Mouse (Mus musculus) cerebral cortex, adult 2 months (tissue): ENCODE data around the gene Acsf2.

Experiments used
- WGBS: fragments of 180-500 bp; shearing (Covaris S2); methylation state at CpG from one replicate; pipeline ENCODE4 v1.1.7; 2018; 5-methylcytosine and 5-hydroxymethylcytosine counted together

The Acsf2 gene

DNA sequence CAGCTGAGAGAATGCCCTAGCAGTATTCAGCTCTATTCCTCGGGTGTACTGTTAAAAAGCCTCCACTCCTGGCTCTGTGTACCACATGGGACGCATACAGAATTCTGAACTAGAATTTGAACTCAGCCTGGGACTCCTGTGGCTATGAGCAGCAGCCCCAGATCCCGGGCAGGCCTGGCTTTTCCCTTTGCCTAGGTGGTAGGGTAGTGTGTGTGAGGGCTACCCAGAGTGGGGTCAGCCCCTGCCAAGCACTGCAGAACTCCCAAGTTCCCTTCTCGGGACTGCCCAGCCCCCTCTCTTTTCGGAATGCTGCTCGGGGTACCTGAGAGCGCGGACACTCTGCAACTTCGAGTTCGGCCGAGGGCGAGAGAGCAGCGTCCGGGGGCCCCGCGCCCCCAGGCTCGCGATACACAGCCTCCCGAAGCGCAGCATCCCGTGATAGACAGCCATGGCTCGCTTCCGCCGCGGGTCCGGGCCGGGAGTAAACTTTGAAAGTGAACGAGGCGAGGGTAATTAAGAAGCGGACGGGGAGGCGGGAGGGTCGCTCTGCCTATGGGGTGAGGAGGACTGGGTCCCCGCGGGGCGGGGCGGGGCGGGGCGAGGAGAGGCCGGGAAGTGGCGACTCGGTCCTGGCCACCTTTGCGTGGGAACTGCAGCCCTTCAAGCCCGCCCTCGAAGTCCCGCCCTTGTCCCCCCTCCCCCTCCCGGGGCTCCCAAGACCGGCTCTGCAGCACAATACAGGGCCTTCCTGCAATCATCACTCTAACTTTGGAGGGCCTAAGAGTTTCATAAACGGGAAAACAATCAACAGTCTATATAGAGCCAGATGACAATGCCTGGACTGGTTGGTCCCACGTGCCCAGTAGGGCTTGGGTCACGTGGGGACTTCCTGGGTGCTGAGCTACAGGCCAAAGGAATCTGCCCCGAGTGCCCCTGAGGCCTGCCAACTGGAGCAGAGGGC lies at the start of gene Acsf2:
TSS of gene Acsf2 (minus strand) at position 551 of the 961 bp plus-strand sequence.
- WGBS, result 5% methylated on average over 52 of the region's 52 CpGs

- 94% methylated on average over 6 of the region's 7 CpGs for WGBS
Measured at GRCm38 (mm10) chr11:94651241-94651640, 49.6 kb upstream of the Acsf2 start.

- WGBS, result 96% methylated on average over 4 of the region's 4 CpGs
Measured at GRCm38 (mm10) chr11:94646457-94646856, 44.8 kb upstream of the Acsf2 start.

DNA sequence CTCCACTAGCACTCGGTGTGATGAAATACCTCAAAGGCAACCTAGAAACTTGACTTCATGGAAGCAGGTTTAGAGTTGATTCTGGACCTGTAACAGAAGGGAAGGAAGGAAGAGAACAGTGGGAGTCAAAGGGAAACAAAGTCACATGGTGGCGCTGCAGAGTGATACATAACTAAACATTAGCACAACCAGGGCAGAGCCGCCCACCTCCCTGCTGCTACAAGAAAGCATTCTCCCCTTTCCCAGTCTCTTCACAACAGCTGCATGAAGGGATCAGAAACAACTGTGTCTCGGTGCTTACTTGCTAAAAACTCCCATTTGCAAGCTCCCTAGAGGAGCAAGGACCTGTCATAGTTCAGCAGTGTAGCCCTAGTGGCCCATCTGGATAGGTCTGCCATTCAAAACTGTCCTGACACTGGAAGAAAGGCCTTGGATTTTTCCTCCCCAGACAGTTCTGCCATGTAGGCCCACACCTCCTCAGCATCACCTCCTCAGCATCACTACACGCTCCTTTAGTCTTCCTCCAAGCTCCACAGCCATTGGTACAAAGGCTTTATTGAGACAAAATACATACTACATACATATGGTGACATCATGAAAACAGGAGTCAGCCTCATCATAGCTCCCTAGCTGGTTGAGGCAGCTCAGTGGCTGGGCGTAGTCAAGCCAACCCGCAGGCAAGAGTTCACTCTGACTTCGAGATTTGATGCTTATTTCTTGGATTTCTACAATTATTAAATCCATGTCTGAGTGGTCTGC lies 43.0 kb upstream of the Acsf2 start:
- WGBS, result 70% methylated on average over 8 of the region's 8 CpGs

DNA sequence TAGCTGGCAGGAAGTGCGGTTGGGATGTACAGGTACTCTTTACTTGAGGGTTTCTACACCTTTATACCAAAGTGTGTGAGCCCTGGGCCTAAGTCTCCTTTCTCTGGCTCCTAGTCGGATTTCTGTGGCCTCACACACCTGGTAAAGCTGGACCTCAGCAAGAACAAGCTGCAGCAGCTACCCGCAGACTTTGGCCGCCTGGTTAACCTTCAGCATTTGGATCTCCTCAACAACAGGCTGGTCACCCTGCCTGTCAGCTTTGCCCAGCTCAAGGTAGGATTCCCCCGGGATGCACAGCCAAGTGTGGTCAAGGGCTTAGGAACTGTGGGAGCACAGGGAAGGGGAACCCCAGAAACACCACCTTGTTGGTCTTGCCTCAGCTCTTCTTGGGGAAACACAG lies 32.8 kb upstream of the Acsf2 start:
- 92% methylated on average over 5 of the region's 5 CpGs for WGBS

GRCm38 (mm10) chr11:94632988-94633387 lies 31.3 kb upstream of the Acsf2 start:
- 80% methylated on average over 8 of the region's 8 CpGs for WGBS

DNA sequence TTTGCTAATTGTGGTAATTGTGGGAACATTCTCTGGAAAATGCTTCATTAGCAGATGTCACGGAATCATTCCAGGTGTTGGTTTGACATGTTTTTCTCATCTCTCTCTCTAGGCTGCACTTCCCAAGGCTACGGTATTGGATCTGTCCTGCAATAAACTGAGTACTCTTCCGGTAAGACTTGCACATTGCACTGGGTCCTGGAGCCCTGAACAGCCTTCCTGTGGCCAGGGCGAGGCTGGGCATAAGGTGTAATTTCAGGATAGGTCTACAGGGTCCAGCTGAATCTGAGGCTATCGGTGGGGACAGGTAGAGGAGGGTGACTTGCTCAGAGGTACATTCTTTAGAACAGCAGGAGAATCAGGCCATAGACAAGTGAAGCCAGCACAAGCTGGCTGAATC lies 30.3 kb upstream of the Acsf2 start:
- 94% methylated on average over 5 of the region's 5 CpGs for WGBS

DNA sequence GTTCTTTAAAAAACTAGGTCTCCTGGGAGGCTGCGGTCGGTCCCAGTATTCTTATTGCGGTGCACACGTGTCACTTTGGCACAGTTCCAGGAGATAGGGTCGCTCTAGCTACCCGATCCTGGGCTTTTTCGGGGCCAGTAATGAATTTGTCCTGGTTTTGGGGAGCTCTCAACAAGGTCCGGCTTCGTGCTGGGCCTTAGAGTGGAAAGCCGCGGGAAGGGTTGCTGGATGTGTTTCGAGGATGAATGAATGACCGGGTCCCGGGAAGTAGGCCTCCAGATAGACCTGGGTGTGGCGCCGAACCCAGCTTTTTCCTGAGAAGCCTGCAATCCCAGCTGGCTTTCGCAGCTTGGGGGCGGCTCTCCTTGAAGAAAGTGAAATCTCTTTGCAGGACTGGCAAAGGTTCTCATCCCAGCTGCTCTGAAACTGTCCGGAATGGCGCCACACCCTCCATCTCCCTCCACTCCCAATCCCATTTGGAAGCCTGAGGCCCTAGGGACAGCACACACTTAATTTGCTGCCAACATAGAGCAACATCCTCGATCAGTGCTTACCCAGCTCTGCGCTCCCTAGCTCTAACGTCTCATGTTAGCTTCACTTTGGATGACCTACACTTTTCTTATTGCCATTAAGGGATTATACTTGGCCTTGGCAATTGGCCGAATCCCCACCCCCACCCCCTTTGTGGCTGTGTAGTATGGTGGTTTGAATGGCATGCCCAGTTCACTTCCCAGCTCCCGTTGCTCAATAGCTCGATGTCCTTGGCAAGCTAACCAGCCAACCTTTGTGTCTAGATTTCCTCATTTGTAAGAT lies 28.7 kb upstream of the Acsf2 start:
- WGBS, result 4% methylated on average over 26 of the region's 26 CpGs

GRCm38 (mm10) chr11:94629884-94630198 lies 28.2 kb upstream of the Acsf2 start:
- under 1% methylated on average over 28 of the region's 28 CpGs for WGBS

- WGBS, result 5% methylated on average over 41 of the region's 41 CpGs
Measured at GRCm38 (mm10) chr11:94629199-94629883, 27.7 kb upstream of the Acsf2 start, which contains the start of gene Lrrc59. Gene Lrrc59, plus strand, starts transcription at chr11:94629767.

- 64% methylated on average over 2 of the region's 2 CpGs for WGBS
Measured at GRCm38 (mm10) chr11:94622162-94622561, 20.5 kb upstream of the Acsf2 start.

DNA sequence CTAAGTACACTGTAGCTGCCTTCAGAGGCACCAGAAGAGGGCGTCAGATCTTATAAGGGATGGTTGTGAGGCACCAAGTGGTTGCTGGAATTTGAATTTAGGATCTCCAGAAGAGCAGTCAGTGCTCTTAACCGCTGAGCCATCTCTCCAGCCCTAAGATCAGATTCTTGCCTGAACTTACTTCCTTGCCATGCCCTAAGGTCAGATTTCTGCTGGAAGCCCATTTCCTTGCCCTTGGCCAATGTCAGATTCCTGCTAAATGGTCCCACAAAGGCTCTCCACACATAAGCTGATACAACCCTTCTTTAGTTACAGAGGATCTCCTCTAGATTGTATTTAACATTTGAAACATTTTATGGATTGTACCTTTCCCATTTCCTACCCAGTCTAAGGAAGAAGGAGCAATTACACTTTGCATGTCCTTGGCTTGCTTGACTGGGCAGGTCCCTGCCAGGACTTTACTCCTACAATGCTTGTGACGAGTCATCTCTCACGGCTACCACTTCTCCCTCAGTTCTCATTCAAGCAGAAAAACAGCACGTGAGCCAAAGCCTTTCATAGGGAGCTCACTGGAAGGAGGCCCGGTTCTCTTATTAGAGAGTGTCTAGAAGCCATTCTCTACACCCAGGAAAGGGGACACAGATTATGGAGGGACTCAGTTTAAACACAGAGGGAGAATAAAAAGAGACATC lies 19.2 kb upstream of the Acsf2 start:
- 43% methylated on average over 6 of the region's 6 CpGs for WGBS

DNA sequence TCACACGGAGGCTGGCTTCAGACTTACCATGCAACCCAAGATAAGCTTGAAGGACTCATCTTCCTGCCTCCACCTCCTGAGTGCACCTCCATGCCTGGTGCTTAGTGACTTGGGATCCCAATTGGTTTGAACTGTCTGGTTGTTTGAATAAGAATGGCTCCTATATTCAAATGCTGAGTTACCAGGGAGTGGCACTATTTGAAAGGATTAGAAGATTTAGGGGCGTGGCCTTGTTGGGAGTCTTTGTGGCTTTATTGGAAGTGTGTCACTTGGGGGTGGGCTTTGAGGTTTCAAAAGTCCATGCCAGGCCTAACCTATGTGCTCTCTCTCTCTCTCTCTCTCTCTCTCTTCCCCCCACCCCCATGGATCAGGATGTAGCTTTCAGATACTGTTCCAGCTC lies 16.0 kb upstream of the Acsf2 start:
- 90% methylated on average over 2 of the region's 2 CpGs for WGBS

GRCm38 (mm10) chr11:94615494-94615893 lies 13.8 kb upstream of the Acsf2 start:
- WGBS, result 17% methylated on average over 4 of the region's 4 CpGs

- WGBS, result 86% methylated on average over 4 of the region's 4 CpGs
Measured at GRCm38 (mm10) chr11:94614603-94615002, 12.9 kb upstream of the Acsf2 start.

DNA sequence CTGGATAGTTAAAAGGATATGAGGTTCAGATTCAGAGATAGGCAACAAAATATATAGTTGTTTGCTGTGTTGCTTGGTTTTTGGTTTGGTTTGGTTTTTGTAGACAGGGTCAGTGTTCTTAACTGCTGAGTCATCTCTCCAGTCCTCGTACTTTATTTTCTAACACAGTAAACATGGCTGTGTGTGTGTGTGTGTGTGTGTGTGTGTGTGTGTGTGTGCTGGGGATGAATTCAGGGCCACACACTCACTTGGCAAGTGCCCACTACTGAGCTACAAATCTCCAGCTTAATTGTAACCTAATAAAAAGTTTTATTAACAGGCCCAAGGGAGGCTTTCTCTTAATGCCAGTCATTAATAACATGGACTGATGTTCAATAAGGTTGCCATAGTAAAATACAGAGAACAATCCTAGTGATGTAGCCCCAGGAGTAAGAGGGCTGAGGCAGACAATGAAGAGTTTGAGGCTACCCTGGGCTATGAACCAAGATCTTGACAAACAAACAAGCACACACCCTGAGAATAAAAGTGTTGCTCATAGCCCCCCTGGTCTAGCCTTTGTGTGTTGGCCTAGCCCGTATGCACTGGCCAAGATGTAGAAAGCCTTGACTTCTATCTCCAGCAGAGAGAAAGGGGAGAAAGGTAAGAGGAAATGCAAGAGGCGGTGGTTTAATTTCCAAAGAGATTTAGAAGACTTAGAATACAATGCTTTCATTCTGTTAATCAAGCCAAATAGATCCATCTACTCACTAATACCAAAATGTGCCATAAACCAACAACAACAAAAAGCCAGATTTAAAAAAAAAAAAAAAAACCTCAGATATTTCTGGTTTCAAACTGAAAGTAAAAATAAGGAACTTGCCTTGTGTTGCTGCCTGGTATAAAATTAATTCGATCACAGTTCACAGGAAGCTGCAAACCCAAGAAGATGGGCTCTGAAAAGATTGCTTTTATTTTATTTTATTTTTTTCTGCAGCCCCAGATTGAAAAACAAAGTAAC lies 9.4 kb upstream of the Acsf2 start:
- WGBS, result 70% methylated on average over 4 of the region's 4 CpGs

GRCm38 (mm10) chr11:94602356-94602955 lies 785 bp upstream of the Acsf2 start:
- WGBS, result 88% methylated on average over 11 of the region's 11 CpGs

- WGBS, result 92% methylated on average over 7 of the region's 7 CpGs
Measured at GRCm38 (mm10) chr11:94600447-94600846, 1.2 kb downstream of the Acsf2 start.
